Mouse (Mus musculus): Measurements from ENCODE around the gene Clock.

- TF ChIP-seq POLR2A (IDR thresholded peaks at IDR 0.05; ENCODE audit: insufficient read depth, low read depth, low read length) (no peak), CTCF (IDR thresholded peaks at IDR 0.05) (no peak)
Observed at GRCm38 (mm10) chr5:76303745-76304451, 694 bp downstream of the Clock start.
